Mouse (Mus musculus) cerebellum, adult 2 months (tissue): Measurements from ENCODE around the gene Ube2a.

Experiments used
- CTCF ChIP-seq: fragments of 200-500 bp; IDR thresholded peaks from 2 replicates; pipeline ENCODE4 v1.5.1; 2011; ENCODE audit warnings: low read depth, mild to moderate bottlenecking, control low read depth, low read length, moderate library complexity, borderline replicate concordance; ENCODE audit not compliant: insufficient read depth
- POLR2A ChIP-seq: fragments of 200-500 bp; IDR thresholded peaks from 2 replicates; pipeline ENCODE4 v1.6.1; 2011; ENCODE audit warnings: low read length, control low read depth, borderline replicate concordance; ENCODE audit not compliant: insufficient read depth

- TF ChIP-seq CTCF (no peak), POLR2A (no peak)
These were observed 44.0 kb downstream of the Ube2a start for GRCm38 (mm10) chrX:36917749-36918148.
